Mouse (Mus musculus): Measurements from ENCODE around the gene Topors. TPM values are rescaled to one million over a fixed set of nuclear protein-coding genes. Genes with fewer than 3 reads are reported as not detected.

The Topors gene
- polyA plus RNA-seq, 1 experiment from 2014 or later, result 14.1 TPM

Other genes starting within 250 kb of the Topors start
- 34.1 and 43.6 TPM in 2 replicates for gene Aco1, start 126.8 kb downstream of the Topors start, polyA plus RNA-seq (2015; fragmentation: Nextera tagmentation; extraction: Ambion mirVana)
- gene Ddx58, start 30.0 kb downstream of the Topors start, polyA plus RNA-seq (2015; fragmentation: Nextera tagmentation; extraction: Ambion mirVana), result 4.5 and 5.0 TPM in 2 replicates
- 10.6 and 17.5 TPM in 2 replicates for gene Smim27, start 271 bp downstream of the Topors start, polyA plus RNA-seq (2015; fragmentation: Nextera tagmentation; extraction: Ambion mirVana)
- gene Ndufb6, start 9.6 kb upstream of the Topors start, polyA plus RNA-seq (2015; fragmentation: Nextera tagmentation; extraction: Ambion mirVana), result 139 and 155 TPM in 2 replicates
- 0.07 and 0.09 TPM in 2 replicates for gene Tmem215, start 202.3 kb upstream of the Topors start, polyA plus RNA-seq (2015; fragmentation: Nextera tagmentation; extraction: Ambion mirVana)

All from liver, embryonic 15.5 days (tissue).